Mouse (Mus musculus) fibroblast of lung, adult 2 months (primary cell): Measurements from ENCODE around the gene D930020B18Rik.

ENCODE experiments used
- DNase-seq: peaks from one replicate; pipeline ENCODE4 v3.0.0-alpha.2; 2011; ENCODE audit warnings: low read depth

The D930020B18Rik gene

DNA sequence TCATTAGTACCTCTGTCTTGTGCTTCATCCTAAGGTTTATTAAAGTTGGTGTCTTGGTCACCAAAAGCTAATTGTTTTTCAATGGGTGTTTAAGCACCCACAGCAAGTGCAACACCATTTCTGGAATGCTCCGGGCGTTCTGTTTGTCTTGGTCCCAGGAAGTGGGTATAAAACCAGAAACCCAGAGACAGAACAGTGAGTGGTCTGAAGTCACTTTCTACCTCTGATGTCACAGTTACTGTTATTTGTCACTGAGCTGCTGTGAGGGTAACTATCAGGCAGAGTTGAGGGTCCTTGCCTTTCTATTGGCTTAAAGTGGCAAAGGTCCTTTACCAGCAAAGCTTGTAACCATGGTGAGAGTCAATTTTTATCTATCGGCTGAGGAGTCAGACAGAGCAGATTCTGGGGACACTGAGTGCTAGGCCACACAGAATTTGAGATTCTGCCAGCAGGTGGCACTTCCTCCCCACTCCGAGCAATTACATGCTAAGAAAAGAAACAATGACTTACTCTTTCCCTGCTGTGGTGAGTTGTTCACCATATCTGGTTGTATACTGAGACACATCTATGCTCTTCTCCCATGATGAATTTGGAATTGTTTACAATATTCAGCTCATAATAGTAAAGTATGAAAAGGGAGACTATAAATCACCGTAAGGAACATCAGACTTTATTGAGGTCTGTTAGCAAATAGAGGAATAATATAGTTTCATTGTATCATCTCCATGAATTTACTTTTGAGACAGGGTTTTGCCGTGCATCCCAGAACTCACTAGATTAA lies 1.0 kb upstream of the D930020B18Rik start:
- no peak for DNase-seq

DNA sequence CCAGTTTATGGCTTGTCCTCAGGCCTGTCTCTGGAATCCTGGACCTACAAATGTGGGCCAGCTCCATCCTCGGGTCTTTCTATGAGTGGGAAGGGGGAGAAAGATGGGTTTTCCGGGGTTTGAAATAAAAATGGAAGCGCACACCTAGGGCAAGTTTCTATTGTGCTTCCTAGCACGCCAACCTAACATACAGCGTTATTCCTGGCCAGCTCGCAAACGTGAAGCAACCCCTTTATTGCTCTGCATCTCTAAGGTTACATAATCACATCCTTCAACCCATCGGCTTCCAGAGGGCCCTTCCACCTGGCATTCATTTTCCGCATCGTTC lies 480 bp upstream of the D930020B18Rik start:
- no peak for DNase-seq

DNA sequence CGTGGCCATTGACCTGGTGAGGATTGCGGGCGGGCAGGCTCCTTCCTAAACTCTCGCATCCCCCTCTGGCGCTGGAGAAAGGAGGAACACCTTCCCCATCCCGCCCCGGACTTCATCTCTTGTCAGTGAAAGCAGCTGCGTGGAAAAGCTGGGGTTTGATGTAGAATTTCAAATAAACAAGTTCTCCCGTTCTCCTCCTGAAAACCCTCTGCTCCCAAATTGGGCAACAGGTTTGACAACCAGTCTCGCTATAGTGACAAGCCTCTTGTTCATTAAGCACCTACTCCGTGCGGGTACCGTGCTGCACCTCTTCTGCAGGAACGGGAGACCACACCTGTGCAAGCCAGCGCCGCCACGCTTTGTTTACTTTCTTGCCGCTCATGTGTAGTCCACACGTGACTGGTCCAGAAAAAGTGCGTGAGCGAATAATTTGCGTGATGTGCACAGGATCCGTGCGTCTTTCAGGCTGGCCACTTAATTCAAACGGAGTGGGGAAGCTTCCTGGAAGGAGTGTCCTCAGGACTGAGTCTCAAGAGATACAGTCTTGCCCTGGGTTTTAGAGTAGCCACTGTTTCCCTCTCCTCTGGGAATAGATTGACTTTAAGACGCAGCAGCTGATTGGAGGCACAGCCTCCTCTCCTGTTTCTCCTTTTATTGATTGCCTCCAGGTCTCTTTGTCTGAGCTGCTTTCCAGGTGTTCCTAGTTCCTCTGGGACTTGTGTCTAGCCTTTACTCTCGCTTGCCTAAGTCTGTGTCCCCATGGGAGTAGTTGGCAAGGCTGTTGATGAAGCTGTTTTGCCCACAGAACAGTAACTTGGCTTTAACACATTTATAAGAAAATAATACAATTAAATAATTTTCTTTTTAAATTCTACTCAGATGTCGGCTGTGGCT lies 913 bp downstream of the D930020B18Rik start:
- no peak for DNase-seq

DNA sequence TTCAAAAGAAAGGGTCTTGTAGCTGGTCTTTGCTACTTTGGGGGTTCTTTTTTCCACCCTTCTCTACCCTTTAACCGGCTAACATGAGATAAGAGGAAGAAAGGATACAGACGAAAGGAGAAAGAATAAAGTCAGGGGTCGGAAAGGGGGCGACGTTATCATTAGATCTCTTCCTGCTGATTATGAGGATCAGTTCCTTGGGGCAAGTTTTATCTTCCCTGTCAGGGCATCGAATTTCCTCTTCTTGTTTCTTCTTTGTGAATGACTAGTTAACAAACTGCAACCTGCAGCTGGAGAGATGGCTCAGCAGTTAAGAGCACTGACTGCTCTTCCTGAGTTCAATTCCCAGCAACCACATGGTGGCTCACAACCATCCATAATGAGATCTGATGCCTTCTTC lies 4.9 kb downstream of the D930020B18Rik start:
- DNase-seq, result no peak

DNA sequence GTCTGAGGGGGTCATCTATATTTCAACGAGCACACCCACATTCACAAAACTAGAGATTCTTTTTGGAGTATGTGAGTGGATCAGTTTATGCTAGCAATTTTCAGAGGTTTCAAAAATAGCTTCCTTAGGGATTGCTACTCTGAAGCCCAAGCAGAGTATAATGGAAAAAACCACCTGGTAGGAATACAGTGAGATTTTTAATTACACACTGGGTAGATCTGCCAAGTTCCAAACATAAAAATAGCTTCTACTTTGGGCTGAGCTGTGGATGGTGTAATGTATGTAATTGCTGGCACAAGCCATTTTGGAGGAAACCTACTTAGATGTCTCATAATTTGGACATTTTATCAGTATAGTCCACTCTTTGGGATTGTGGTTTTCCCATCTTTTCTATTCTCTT lies 11.7 kb downstream of the D930020B18Rik start:
- DNase-seq, result no peak

DNA sequence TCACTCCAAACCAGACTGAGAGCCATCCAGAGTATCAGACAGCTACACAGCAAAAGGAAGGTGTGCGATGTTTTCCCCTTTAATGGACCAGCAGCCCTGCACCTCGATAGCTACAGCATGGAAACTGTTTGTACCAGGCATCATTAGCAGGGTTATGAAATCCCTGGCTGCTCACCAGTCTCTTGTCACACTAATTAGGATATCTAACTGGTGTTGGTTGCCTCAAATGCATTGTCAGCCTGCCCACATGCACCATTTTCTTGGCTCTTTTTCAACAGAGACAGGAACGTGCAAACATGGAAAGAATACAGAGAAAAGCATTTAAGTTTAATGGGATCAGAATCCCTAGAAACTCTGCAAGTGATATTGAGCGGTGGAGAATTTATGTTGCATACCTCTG lies 14.5 kb downstream of the D930020B18Rik start:
- no peak for DNase-seq

DNA sequence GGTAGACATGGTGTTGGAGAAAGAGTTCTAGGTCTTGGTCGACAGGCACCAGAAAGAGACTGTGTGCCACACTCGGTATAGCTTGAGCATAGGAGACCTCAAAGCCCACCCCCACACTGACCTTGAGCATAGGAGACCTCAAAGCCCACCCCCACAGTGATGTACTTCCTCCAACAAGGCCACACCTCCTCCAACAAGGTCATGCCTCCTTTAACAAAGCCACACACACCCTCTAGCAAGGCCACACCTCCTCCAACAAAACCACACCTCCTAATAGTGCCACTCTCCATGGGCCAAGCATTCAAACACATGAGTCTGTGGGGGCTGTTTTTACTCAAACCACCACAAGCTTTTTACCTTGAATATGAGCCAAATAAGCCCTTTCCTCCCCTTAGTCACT lies 21.3 kb downstream of the D930020B18Rik start:
- DNase-seq, result no peak

DNA sequence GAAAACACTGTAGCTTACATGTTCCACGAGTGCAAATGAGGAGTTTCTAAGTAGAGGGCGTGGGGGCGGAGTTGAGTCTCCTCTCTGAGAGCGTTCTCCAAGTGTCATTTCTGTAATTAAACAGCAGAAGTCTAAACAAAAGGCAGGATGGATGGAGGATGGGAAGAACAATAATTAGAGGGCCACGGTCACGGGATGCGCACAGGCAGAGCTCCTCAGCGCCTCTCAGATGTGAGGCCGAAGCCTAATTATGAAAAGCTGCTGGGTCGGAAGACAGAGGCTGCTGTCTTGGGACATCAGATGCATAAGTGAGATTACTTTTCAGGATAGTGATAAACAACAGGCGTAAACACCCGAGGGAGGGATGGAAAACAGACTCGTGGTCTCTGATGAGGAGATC lies 22.2 kb downstream of the D930020B18Rik start:
- no peak for DNase-seq

DNA sequence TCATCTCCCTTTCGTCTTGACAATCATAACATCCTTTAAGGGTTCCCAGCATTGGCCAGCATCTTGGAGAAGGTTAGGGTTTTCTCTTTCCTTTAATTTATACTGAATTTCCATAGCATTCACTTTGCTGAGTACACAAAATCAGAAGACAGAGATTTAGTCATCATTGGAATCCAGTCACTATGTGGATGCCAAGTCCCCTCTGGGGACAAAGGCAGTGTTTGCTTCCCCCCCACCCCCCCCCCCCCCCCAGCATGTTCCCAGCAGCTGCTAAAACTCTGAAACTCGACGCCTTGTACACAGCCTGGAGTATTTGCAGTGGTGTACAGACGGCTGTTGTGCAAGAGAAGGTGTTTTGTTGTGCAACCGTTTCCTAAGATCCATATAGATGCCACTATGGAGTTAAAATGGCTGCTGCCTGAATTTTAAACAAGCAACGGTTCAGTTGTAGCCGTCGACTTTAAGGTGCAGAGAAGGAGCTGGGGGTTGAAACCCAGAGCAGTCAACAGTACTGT lies 24.3 kb downstream of the D930020B18Rik start:
- no peak for DNase-seq

DNA sequence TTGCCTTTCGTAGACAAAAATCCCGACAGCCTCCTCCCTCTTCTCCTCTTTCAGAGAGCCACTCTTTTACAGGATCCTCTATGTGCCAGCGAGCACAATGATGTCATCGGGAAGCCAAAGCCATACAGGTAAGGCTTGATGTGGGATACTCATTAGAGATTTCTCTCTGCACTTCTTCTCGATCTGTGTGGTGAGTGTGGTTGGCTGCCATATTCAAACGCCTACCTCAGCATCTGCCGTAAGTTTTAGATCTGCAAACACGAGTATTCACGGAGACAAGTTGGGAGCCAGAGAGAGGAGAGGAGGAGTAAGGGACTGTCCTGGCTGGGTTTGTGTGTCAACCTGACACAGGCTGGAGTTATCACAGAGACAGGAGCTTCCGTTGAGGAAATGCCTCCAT lies 27.7 kb downstream of the D930020B18Rik start:
- DNase-seq, result no peak

DNA sequence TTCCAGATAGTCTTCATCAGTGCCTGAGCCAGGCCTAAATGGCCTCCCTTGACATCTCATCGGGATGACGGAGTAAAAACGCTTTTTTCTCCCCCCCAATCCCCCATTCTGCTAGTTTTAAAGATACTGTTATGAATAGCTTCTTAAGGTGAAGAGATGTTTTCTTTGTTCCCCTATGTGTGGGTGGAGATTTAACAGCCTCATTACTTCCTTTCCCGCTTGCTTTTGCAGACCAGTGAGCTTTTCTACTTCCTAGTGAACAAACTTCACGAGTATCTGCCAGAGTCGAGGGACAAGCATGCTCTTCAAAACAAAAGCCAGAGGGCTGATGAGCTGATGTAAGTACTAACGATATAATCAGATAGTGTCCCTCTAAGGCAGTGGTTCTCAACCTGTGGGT lies 35.6 kb downstream of the D930020B18Rik start:
- no peak for DNase-seq

DNA sequence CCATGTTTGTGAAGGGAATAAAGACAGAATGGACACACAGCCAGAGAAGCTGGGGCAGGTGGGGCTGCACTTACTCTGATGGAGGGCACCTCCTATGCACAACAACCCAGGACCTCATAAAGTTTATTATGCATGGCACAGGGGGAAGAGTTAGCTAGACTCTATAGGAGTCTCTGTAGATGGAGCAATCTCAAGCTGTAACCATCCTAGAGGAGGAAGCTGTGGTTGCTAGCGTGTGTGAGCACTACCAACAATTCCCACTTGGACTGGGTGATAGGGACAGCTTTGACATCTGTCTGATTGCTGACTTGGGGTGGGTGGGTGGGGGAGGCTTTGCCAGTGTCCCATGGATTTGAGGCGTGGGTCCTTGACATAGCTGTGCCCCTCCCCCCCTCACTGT lies 39.5 kb downstream of the D930020B18Rik start:
- no peak for DNase-seq

DNA sequence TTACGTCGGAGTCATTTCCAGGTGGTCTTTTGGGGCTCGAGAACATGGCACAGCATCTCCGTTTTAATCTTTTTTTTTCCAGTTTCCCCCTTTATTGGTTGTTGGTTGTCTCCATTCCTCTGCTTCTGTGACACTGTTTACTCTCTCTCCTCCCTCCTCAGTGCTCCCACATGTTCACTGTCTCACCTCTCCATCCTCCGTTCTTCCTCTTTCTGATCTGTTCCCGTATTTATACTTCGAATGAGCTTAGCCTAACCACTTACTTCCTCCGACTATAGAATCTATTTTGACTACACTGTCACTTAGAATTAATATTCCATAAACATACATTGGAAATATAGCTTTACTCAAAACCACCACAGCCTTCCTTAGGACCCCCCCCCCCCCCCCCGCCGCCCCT lies 41.2 kb downstream of the D930020B18Rik start:
- no peak for DNase-seq

DNA sequence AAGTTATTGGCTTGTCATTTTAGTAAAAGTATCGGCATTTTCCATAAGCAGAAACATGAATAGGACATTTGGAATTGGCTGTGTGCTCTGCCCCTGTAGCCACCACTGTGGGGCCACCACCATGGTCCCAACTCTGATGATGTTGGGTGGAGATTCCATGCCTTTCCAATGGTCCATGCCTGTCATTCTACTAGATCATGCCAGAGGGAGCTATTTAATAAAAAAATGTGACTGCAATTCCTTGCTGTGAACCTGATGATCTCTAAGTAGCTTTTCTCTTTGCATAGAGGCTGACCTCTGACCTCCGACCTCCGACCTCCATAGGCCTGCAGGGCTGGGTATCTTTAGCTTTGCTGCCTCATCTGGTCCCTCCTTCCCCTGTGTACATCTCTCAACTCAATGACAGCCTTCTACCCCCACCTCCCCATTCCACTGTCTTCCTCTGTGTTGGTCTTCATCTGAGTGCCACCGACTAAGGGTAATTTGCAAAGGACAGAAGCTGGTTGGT lies 44.8 kb downstream of the D930020B18Rik start:
- no peak for DNase-seq

DNA sequence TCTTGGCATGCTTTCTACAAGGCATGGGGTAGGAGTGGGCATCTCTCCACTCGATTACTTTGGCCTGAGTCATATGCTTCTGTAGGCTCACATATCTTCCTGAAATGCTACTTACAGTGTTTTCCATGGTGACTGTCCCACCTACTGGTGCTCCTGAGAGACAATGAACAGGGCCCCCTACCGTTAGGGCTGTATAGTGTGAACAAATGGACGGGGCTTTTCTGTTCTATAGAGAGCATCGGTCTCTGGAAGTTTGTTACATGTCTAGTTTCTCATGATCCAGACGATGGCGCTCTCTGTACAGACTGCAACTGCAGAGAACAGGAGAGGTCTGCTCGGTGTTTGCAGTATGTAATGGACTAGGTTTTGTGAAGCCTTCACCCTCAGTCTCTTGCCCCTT lies 46.1 kb downstream of the D930020B18Rik start:
- DNase-seq, result no peak

DNA sequence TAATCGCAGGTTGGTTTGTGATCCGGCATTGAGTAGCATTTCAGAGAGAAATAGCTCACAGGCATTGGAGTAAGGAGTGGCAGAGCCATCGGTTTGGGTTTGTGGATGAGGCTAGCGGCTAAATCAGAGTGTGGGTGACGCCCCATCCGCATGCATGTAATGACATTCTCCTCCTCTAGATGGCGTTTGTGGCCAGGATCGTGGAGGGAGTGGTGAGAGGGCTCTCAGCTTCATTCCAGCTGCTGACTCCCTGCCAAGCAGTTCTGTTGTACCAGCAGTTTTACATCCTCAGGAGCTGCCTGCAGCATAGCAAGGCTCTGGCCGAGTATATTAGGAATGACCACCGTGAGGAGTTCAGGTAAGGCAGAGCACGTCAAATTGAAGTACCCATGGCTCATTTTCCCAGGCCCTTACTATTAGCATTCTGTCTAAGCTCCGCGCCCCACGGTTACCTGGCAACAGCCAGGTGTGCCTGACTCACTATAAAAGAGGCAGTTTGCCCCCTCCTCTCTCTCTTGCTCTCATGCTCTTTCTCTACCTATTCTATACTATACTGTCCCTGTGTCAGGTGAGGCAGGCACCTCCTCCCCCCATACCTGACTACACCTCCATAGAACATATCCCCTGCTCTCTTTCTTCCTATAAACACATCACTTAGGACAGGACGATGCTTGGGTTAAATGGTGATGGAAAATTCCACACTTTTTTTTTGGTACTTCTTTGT lies 48.4 kb downstream of the D930020B18Rik start:
- DNase-seq, result peak; percentile 57

DNA sequence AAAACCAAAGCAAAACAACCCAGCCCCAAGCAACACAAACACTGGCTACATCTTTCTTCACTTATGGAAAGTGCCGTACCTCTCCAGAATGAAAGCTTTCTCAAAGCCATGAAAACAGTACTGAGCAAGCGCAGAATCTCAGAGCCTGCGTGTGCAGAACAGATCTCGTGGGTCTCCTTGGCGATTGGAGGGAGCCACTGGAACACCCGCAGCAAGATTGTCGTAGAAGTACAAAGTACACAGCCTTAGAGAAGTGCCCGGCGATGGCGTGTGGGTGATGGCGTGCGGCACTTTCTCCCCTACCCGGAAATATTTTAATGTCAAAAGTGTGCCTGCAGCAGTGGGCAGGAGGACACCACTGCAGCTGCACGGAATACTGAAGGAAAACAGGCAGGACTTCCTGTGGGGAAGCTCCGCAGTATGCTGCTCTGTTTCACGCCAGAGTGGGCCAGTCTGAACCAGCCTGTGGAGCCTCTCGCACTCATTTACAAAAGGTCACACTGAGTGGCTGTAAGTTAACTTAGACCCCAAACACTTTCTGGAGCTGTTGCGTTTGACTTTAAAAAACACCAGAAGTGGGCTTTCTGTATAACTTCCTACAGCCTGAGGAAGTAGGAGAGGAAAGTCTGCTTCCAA lies 51.7 kb downstream of the D930020B18Rik start:
- DNase-seq, result no peak

DNA sequence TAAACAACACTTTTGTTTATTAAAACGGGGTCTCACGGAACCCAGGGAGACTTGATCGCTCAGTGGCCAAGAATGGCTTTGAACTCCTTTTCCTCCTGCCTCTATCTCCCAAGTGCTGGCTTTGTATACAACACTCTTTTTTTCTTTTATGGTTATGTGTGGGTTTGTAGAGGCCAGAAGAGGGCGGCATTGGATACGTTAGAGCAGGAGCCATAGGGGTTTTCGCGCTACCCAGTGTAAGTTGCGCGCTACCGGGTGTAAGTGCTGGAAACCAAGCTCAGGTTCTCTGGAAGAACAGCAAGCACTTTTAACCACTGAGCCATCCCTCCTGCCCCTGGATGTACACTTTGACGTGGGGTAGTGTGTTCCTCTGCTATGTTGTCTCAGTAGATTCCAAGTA lies 53.2 kb downstream of the D930020B18Rik start:
- DNase-seq, result no peak

DNA sequence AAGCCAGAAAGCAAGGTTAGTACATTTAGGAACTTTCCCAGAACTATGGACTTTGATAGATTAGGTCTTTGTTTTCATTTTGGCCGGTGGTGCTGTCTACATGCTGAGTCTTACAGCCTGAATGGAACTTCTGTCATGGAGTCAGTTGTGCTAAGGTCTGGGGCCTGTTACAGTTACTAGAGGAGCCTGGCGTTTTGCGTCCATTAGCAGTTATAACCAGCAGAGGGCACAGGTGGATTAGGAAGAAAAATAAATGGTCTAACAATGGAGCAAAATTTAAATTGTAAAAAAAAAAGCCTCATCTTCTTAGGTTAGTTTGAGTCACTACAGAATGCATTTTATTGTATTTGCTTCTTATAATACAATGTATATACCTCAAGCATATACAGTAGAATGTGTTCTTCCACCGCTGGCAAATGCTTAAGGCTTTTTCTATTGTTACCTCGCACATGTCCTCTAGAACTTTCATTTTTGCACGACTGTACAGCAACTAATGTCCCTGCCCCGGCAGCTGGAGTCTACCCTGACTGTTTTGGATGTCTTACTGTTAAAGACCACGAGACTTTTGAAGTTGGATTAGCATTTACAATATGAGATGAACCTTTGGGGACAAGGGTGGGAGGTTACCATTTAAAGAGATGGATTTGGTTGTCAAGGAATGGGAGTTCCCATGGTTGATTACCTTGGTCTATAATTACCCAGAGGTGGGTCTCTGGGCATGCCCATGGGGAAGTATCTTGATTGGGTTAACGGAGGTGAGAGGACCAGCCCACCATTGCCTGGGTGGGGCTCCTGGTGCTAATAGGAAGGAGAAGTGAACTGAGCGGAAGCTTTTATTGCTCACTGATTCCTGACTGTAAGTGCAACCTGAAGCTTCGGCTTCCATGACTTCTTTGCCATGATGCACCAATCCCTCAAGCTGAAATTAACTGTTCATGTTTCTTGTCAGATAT lies 60.2 kb downstream of the D930020B18Rik start:
- peak; percentile 37 for DNase-seq

DNA sequence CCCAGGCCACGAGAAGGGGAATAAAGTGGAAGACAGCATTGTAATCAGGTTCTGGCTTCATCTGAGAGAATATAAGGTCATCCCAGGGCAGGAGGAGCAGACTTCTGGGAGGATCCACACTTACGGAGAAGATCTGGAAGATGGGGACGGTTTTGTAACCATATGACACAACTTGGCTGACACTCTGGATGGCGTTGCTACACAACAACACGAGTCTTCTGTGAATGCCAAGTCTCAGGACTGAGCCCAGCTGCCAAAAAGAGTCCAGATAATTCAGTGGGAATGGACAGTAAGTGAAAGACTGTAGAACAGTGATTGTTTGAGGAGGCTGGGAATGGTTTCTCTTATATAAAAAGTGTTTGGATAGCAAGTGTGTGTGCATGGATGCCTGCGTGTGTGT lies 62.2 kb downstream of the D930020B18Rik start:
- DNase-seq, result peak; percentile 70

DNA sequence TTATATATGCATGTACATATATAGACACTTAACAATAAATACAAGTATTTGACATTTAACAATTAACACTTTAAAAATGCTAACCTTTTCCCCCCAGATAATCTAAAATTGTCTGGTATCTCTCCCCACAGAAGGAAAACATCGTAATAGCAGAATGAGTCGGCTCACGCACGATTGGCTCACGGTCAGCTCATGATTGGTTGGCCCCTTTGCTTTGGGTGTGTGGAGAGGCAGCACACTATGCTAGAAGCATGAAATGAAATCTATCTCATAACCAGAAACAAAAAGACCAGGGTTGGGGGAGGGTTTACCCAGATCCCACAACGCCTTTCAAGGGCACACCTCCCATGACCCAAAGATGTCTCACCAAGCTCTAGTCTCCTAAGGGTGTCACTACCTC lies 63.5 kb downstream of the D930020B18Rik start:
- DNase-seq, result no peak
